Comparison of ENCODE assay signal across 8 mouse cellular contexts in the genomic region with DNA sequence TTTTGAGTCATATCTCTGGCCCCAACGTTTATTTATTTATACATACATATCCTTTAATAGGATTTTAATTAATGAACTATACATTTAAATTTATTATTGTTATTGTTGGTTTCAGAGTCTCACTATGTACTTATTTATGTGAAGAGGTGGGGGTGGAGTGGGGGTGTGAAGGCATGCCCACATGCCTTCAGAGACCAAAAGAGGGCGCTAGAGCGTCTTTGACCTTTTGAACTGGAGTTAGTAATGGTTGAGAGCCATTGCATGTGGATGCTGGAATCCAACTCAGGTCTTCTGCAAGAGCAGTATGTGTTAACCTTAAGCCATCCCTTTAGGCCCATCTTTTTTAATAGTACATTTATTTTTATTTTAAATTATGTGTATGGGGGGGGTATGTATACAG. TPM values are rescaled to one million over a fixed set of nuclear protein-coding genes. Genes with fewer than 3 reads are reported as not detected.
A peak's percentile ranks its signal among the peaks of the same experiment; 100 is the strongest.
DNase-seq lines count a peak whose midpoint lies in the region; ATAC-seq and TF ChIP-seq lines count a peak whose summit lies in the region.

No protein-coding gene starts in this region.

- peak; percentile 33 for TF ChIP-seq CTCF in hindbrain, postnatal 0 days (IDR thresholded peaks at IDR 0.05; ENCODE audit: low read depth)
- peak; percentile 60 for TF ChIP-seq CTCF in stomach, postnatal 0 days (IDR thresholded peaks at IDR 0.05; ENCODE audit: low read depth)

- ATAC-seq in cerebellum, adult (ENCODE audit: insufficient number of reproducible peaks, low FRiP score, low TSS enrichment) = no peak
- no peak for ATAC-seq in neural tube, embryonic 13.5 days (ENCODE audit: low read depth)
- ATAC-seq in hindbrain, postnatal 0 days = no peak
- ATAC-seq in stomach, postnatal 0 days (ENCODE audit: low FRiP score, low TSS enrichment) = no peak
- ATAC-seq in activated CD4-positive, CD25-positive, alpha-beta regulatory T cell, adult 4 months = no peak

- no peak overlapping the region for H3K4me2 ChIP-seq in neural tube, embryonic 13.5 days
- no peak overlapping the region for H3K4me2 ChIP-seq in hindbrain, postnatal 0 days (ENCODE audit: low read depth, low read length)
- no peak overlapping the region for H3K4me2 ChIP-seq in stomach, postnatal 0 days (replicated peaks; ENCODE audit: low read depth)

- no peak for TF ChIP-seq EP300 in stomach, postnatal 0 days (optimal IDR thresholded peaks at IDR 0.05)

- H3K9me3 ChIP-seq in neural tube, embryonic 13.5 days = 0 out of 2 replicates have a peak, but pooled peaks cover 4% of the 10 kb centered on the region
- no peaks in the 10 kb centered on the region for H3K9me3 ChIP-seq in hindbrain, postnatal 0 days (ENCODE audit: low read length)
- no peaks in the 10 kb centered on the region for H3K9me3 ChIP-seq in stomach, postnatal 0 days (ENCODE audit: control insufficient read depth, low read length)

- no peak overlapping the region for H3K4me3 ChIP-seq in neural tube, embryonic 13.5 days
- no peak overlapping the region for H3K4me3 ChIP-seq in hindbrain, postnatal 0 days (ENCODE audit: low read length)
- H3K4me3 ChIP-seq in stomach, postnatal 0 days (ENCODE audit: low read depth, low read length) = no peak overlapping the region

- 41% methylated on average over 3 of the region's 3 CpGs for WGBS in neural tube, embryonic 13.5 days
- WGBS in hindbrain, postnatal 0 days = 28% methylated on average over 3 of the region's 3 CpGs
- 27% methylated on average over 3 of the region's 3 CpGs for WGBS in stomach, postnatal 0 days

- H3K27me3 ChIP-seq in neural tube, embryonic 13.5 days = no peaks in the 10 kb centered on the region
- H3K27me3 ChIP-seq in hindbrain, postnatal 0 days (ENCODE audit: insufficient read depth, low read length) = no peaks in the 10 kb centered on the region
- no peaks in the 10 kb centered on the region for H3K27me3 ChIP-seq in stomach, postnatal 0 days (ENCODE audit: control insufficient read depth, insufficient read depth, low read length)

- H3K9ac ChIP-seq in neural tube, embryonic 13.5 days = no peak overlapping the region
- H3K9ac ChIP-seq in hindbrain, postnatal 0 days (replicated peaks; ENCODE audit: low read length) = no peak overlapping the region
- no peak overlapping the region for H3K9ac ChIP-seq in stomach, postnatal 0 days (ENCODE audit: low read length)

- H3K4me1 ChIP-seq in neural tube, embryonic 13.5 days (replicated peaks) = peaks cover 33% of the 10 kb centered on the region
- H3K4me1 ChIP-seq in hindbrain, postnatal 0 days (ENCODE audit: insufficient read depth, low read length) = peaks cover 17% of the 10 kb centered on the region
- peaks cover 3% of the 10 kb centered on the region; the same call in 1 of the 2 replicates for H3K4me1 ChIP-seq in stomach, postnatal 0 days (replicated peaks; ENCODE audit: control insufficient read depth, insufficient read depth)

- H3K36me3 ChIP-seq in neural tube, embryonic 13.5 days = peaks cover 30% of the 10 kb centered on the region
- peaks cover 19% of the 10 kb centered on the region for H3K36me3 ChIP-seq in hindbrain, postnatal 0 days (ENCODE audit: insufficient read depth, low read length)
- H3K36me3 ChIP-seq in stomach, postnatal 0 days (ENCODE audit: control insufficient read depth, insufficient read depth, low read length) = peaks cover 5% of the 10 kb centered on the region; the same call in 1 of the 2 replicates

- H3K27ac ChIP-seq in neural tube, embryonic 13.5 days (replicated peaks) = 0 out of 2 replicates have a peak overlapping the region, but pooled peaks have one; percentile 98
- no peak overlapping the region for H3K27ac ChIP-seq in hindbrain, postnatal 0 days
- no peak overlapping the region for H3K27ac ChIP-seq in stomach, postnatal 0 days (replicated peaks)

- peak; percentile 35 to 65 for DNase-seq in cerebellum, postnatal 14 days
- no peak for DNase-seq in neural tube, embryonic 10.5 days (ENCODE audit: extremely low spot score, low spot score)
- DNase-seq in hindbrain, postnatal 0 days (ENCODE audit: low spot score) = peak; percentile 33
- DNase-seq in stomach, postnatal 0 days (ENCODE audit: low spot score) = no peak
- no peak for DNase-seq in spleen, adult 18-20 months

RNA-seq across cellular contexts. Expression of a gene that starts 1.5 kb away (rescaled TPM):
- polyA plus RNA-seq in neural tube, embryonic 13.5 days (2015; fragmentation: Nextera tagmentation; extraction: Ambion mirVana) = 32.0 and 35.9 TPM in 2 replicates
- 35.5 and 42.9 TPM in 2 replicates for total RNA-seq in hindbrain, postnatal 0 days (2014; rRNA removed)
- 15.8 and 16.7 TPM in 2 replicates for polyA plus RNA-seq in hindbrain, postnatal 0 days (2015; fragmentation: Nextera tagmentation; extraction: Ambion mirVana)
- polyA plus RNA-seq in stomach, postnatal 0 days (2015; fragmentation: Nextera tagmentation; extraction: Ambion mirVana) = 9.6 and 10.2 TPM in 2 replicates
- 10 to 100 TPM; 20.8 to 23.9 TPM for polyA plus RNA-seq in activated CD4-positive, CD25-positive, alpha-beta regulatory T cell, adult 4 months (2017; shearing (Covaris generic))

RNA-seq across cellular contexts. Expression of a gene that starts 17.5 kb away (rescaled TPM):
- polyA plus RNA-seq in neural tube, embryonic 13.5 days (2015; fragmentation: Nextera tagmentation; extraction: Ambion mirVana) = 49.2 and 50.0 TPM in 2 replicates
- total RNA-seq in hindbrain, postnatal 0 days (2014; rRNA removed) = 13.7 and 18.5 TPM in 2 replicates
- 32.5 and 36.4 TPM in 2 replicates for polyA plus RNA-seq in hindbrain, postnatal 0 days (2015; fragmentation: Nextera tagmentation; extraction: Ambion mirVana)
- 46.4 and 50.4 TPM in 2 replicates for polyA plus RNA-seq in stomach, postnatal 0 days (2015; fragmentation: Nextera tagmentation; extraction: Ambion mirVana)
- 10 to 100 TPM; 41.8 to 53.6 TPM for polyA plus RNA-seq in activated CD4-positive, CD25-positive, alpha-beta regulatory T cell, adult 4 months (2017; shearing (Covaris generic))

RNA-seq across cellular contexts. Expression of a gene that starts 36.1 kb away (rescaled TPM):
- polyA plus RNA-seq in neural tube, embryonic 13.5 days (2015; fragmentation: Nextera tagmentation; extraction: Ambion mirVana) = 15.9 and 18.5 TPM in 2 replicates
- total RNA-seq in hindbrain, postnatal 0 days (2014; rRNA removed) = 36.9 and 43.7 TPM in 2 replicates
- 10.7 and 12.3 TPM in 2 replicates for polyA plus RNA-seq in hindbrain, postnatal 0 days (2015; fragmentation: Nextera tagmentation; extraction: Ambion mirVana)
- 9.9 and 11.6 TPM in 2 replicates for polyA plus RNA-seq in stomach, postnatal 0 days (2015; fragmentation: Nextera tagmentation; extraction: Ambion mirVana)
- 1 to 10 TPM; 5.2 to 5.4 TPM for polyA plus RNA-seq in activated CD4-positive, CD25-positive, alpha-beta regulatory T cell, adult 4 months (2017; shearing (Covaris generic))

Comparison
In these comparisons a context has a peak if more than half of its experiments do, and no peak if none do; other contexts are left out.
1. DNase-seq: peak in cerebellum, postnatal 14 days (2 of 2) and hindbrain, postnatal 0 days (single experiment); none in neural tube, embryonic 10.5 days (single experiment), stomach, postnatal 0 days (single experiment) and spleen, adult 18-20 months (0 of 2).